Mouse (Mus musculus) kidney, postnatal 36 days (tissue): ENCODE measurements around the gene Reg1.
"Not testable (repeated sequence)": the region's sequence is repeated elsewhere in the genome, so short reads cannot be mapped to it uniquely, and the experiment has no call there.

ENCODE experiments used
- DNase-seq, 2 experiments: peaks; one replicate each; pipeline ENCODE4 v3.0.0; 2021 to 2022; ENCODE audit warnings: mixed read lengths in 2 of 2

Gene Reg1

GRCm38 (mm10) chr6:78422411-78422810 lies at the start of gene Reg1:
Gene Reg1 (plus strand): TSS chr6:78422711.
- DNase-seq: not testable (repeated sequence)

GRCm38 (mm10) chr6:78378765-78379164 lies 43.7 kb upstream of the Reg1 start, which contains the start of gene Reg3d:
Gene Reg3d (minus strand): TSS chr6:78378865.
- DNase-seq: no peak

- DNase-seq: no peak
Observed at GRCm38 (mm10) chr6:78380409-78380808, 42.1 kb upstream of the Reg1 start, which contains the start of gene Reg3a. Gene Reg3a (plus strand): TSS chr6:78380709.

- DNase-seq: no peak
Observed at GRCm38 (mm10) chr6:78385609-78386008, 36.9 kb upstream of the Reg1 start.

- not testable (repeated sequence) for DNase-seq
Observed at GRCm38 (mm10) chr6:78395323-78395722, 27.2 kb upstream of the Reg1 start, which contains the start of gene Reg2. Gene Reg2 (plus strand): TSS chr6:78395623.

GRCm38 (mm10) chr6:78425497-78425896 lies 3.0 kb downstream of the Reg1 start:
- DNase-seq: no peak

GRCm38 (mm10) chr6:78447202-78447601 lies 24.7 kb downstream of the Reg1 start:
- no peak for DNase-seq

GRCm38 (mm10) chr6:78448409-78448808 lies 25.9 kb downstream of the Reg1 start:
- DNase-seq: no peak

GRCm38 (mm10) chr6:78452804-78453203 lies 30.3 kb downstream of the Reg1 start:
- DNase-seq: no peak

- DNase-seq: no peak
Observed at GRCm38 (mm10) chr6:78460191-78460825, 37.8 kb downstream of the Reg1 start.

GRCm38 (mm10) chr6:78462360-78462759 lies 39.8 kb downstream of the Reg1 start:
- no peak for DNase-seq

- no peak for DNase-seq
Observed at GRCm38 (mm10) chr6:78463266-78463665, 40.8 kb downstream of the Reg1 start.

- no peak for DNase-seq
Observed at GRCm38 (mm10) chr6:78468772-78469171, 46.3 kb downstream of the Reg1 start, which contains the start of gene Reg3g. Gene Reg3g (minus strand): TSS chr6:78468872.

- no peak for DNase-seq
Observed at GRCm38 (mm10) chr6:78469287-78469686, 46.8 kb downstream of the Reg1 start.
